Mouse (Mus musculus): ENCODE results near the gene Me3. TPM values are rescaled to one million over a fixed set of nuclear protein-coding genes. Genes with fewer than 3 reads are reported as not detected.

Gene Me3
- polyA plus RNA-seq, 1 experiment from 2014 or later: 0.18 TPM

- Histone ChIP-seq H3K36me3 (ENCODE audit: control insufficient read depth, insufficient read depth) (no peaks in the 10 kb centered on the region), H3K4me2 (ENCODE audit: low read depth, low read length) (no peak overlapping the region), H3K27ac (ENCODE audit: low read length) (no peak overlapping the region), H3K9ac (ENCODE audit: low read depth, low read length) (no peak overlapping the region), H3K27me3 (ENCODE audit: control insufficient read depth, insufficient read depth, low read depth, low read length) (no peaks in the 10 kb centered on the region), H3K9me3 (replicated peaks; ENCODE audit: control insufficient read depth, low read length) (no peaks in the 10 kb centered on the region), H3K4me3 (ENCODE audit: low read depth, low read length) (no peak overlapping the region), H3K4me1 (ENCODE audit: control insufficient read depth, low read depth, low read length) (no peaks in the 10 kb centered on the region)
- ATAC-seq (ENCODE audit: low read depth): no peak
Measured at GRCm38 (mm10) chr7:89647864-89648263, 15.7 kb downstream of the Me3 start.

- 71% methylated on average over 9 of the region's 9 CpGs for WGBS (ENCODE audit: insufficient replicate concordance)
Measured at GRCm38 (mm10) chr7:89657183-89657582, 25.0 kb downstream of the Me3 start.

GRCm38 (mm10) chr7:89657692-89658212 is 25.6 kb downstream of the Me3 start:
- H3K9me3 ChIP-seq (replicated peaks; ENCODE audit: control insufficient read depth, low read length): no peaks in the 10 kb centered on the region
- WGBS (ENCODE audit: insufficient replicate concordance): 53% methylated on average over 7 of the region's 7 CpGs
- no peaks in the 10 kb centered on the region for H3K4me1 ChIP-seq (ENCODE audit: control insufficient read depth, low read depth, low read length)
- no peak for ATAC-seq (ENCODE audit: low read depth)
- no peaks in the 10 kb centered on the region for H3K27me3 ChIP-seq (ENCODE audit: control insufficient read depth, insufficient read depth, low read depth, low read length)
- H3K4me3 ChIP-seq (ENCODE audit: low read depth, low read length): no peak overlapping the region
- no peak overlapping the region for H3K27ac ChIP-seq (ENCODE audit: low read length)
- no peaks in the 10 kb centered on the region for H3K36me3 ChIP-seq (ENCODE audit: control insufficient read depth, insufficient read depth)
- no peak overlapping the region for H3K4me2 ChIP-seq (ENCODE audit: low read depth, low read length)
- no peak overlapping the region for H3K9ac ChIP-seq (ENCODE audit: low read depth, low read length)

More at GRCm38 (mm10) chr7:89657183-89657582, 25.0 kb downstream of the Me3 start:
- H3K27me3 ChIP-seq (ENCODE audit: control insufficient read depth, insufficient read depth, low read depth, low read length): no peaks in the 10 kb centered on the region
- ATAC-seq (ENCODE audit: low read depth): no peak
- no peak overlapping the region for H3K27ac ChIP-seq (ENCODE audit: low read length)
- no peaks in the 10 kb centered on the region for H3K4me1 ChIP-seq (ENCODE audit: control insufficient read depth, low read depth, low read length)
- H3K4me3 ChIP-seq (ENCODE audit: low read depth, low read length): no peak overlapping the region
- no peak overlapping the region for H3K4me2 ChIP-seq (ENCODE audit: low read depth, low read length)
- no peak overlapping the region for H3K9ac ChIP-seq (ENCODE audit: low read depth, low read length)
- no peaks in the 10 kb centered on the region for H3K36me3 ChIP-seq (ENCODE audit: control insufficient read depth, insufficient read depth)
- no peaks in the 10 kb centered on the region for H3K9me3 ChIP-seq (replicated peaks; ENCODE audit: control insufficient read depth, low read length)

GRCm38 (mm10) chr7:89664197-89664596 is 32.0 kb downstream of the Me3 start:
- WGBS (ENCODE audit: insufficient replicate concordance): 31% methylated on average over 5 of the region's 5 CpGs
- Histone ChIP-seq H3K4me1 (ENCODE audit: control insufficient read depth, low read depth, low read length) (no peaks in the 10 kb centered on the region), H3K27ac (ENCODE audit: low read length) (no peak overlapping the region), H3K9me3 (replicated peaks; ENCODE audit: control insufficient read depth, low read length) (no peaks in the 10 kb centered on the region), H3K36me3 (ENCODE audit: control insufficient read depth, insufficient read depth) (no peaks in the 10 kb centered on the region), H3K9ac (ENCODE audit: low read depth, low read length) (no peak overlapping the region), H3K4me2 (ENCODE audit: low read depth, low read length) (no peak overlapping the region), H3K4me3 (ENCODE audit: low read depth, low read length) (no peak overlapping the region), H3K27me3 (ENCODE audit: control insufficient read depth, insufficient read depth, low read depth, low read length) (no peaks in the 10 kb centered on the region)
- no peak for ATAC-seq (ENCODE audit: low read depth)

GRCm38 (mm10) chr7:89666361-89666760 is 34.2 kb downstream of the Me3 start:
- H3K36me3 ChIP-seq (ENCODE audit: control insufficient read depth, insufficient read depth): no peaks in the 10 kb centered on the region
- H3K27me3 ChIP-seq (ENCODE audit: control insufficient read depth, insufficient read depth, low read depth, low read length): no peaks in the 10 kb centered on the region
- no peak overlapping the region for H3K4me3 ChIP-seq (ENCODE audit: low read depth, low read length)
- H3K4me1 ChIP-seq (ENCODE audit: control insufficient read depth, low read depth, low read length): no peaks in the 10 kb centered on the region
- 58% methylated on average over 3 of the region's 3 CpGs for WGBS (ENCODE audit: insufficient replicate concordance)
- H3K4me2 ChIP-seq (ENCODE audit: low read depth, low read length): no peak overlapping the region
- H3K27ac ChIP-seq (ENCODE audit: low read length): no peak overlapping the region
- no peaks in the 10 kb centered on the region for H3K9me3 ChIP-seq (replicated peaks; ENCODE audit: control insufficient read depth, low read length)
- no peak for ATAC-seq (ENCODE audit: low read depth)
- H3K9ac ChIP-seq (ENCODE audit: low read depth, low read length): no peak overlapping the region

- WGBS (ENCODE audit: insufficient replicate concordance): 57% methylated on average over 4 of the region's 4 CpGs
- H3K9me3 ChIP-seq (replicated peaks; ENCODE audit: control insufficient read depth, low read length): no peaks in the 10 kb centered on the region
- H3K4me3 ChIP-seq (ENCODE audit: low read depth, low read length): no peak overlapping the region
- H3K36me3 ChIP-seq (ENCODE audit: control insufficient read depth, insufficient read depth): no peaks in the 10 kb centered on the region
- H3K4me2 ChIP-seq (ENCODE audit: low read depth, low read length): no peak overlapping the region
- H3K27ac ChIP-seq (ENCODE audit: low read length): no peak overlapping the region
- no peaks in the 10 kb centered on the region for H3K4me1 ChIP-seq (ENCODE audit: control insufficient read depth, low read depth, low read length)
- no peaks in the 10 kb centered on the region for H3K27me3 ChIP-seq (ENCODE audit: control insufficient read depth, insufficient read depth, low read depth, low read length)
- no peak for ATAC-seq (ENCODE audit: low read depth)
- no peak overlapping the region for H3K9ac ChIP-seq (ENCODE audit: low read depth, low read length)
Measured at GRCm38 (mm10) chr7:89667570-89667969, 35.4 kb downstream of the Me3 start.

- Histone ChIP-seq H3K4me2 (ENCODE audit: low read depth, low read length) (no peak overlapping the region), H3K9me3 (replicated peaks; ENCODE audit: control insufficient read depth, low read length) (no peaks in the 10 kb centered on the region), H3K9ac (ENCODE audit: low read depth, low read length) (no peak overlapping the region), H3K27me3 (ENCODE audit: control insufficient read depth, insufficient read depth, low read depth, low read length) (no peaks in the 10 kb centered on the region), H3K4me3 (ENCODE audit: low read depth, low read length) (no peak overlapping the region), H3K4me1 (ENCODE audit: control insufficient read depth, low read depth, low read length) (no peaks in the 10 kb centered on the region), H3K27ac (ENCODE audit: low read length) (no peak overlapping the region), H3K36me3 (ENCODE audit: control insufficient read depth, insufficient read depth) (no peaks in the 10 kb centered on the region)
- WGBS (ENCODE audit: insufficient replicate concordance): 59% methylated on average over 6 of the region's 6 CpGs
- no peak for ATAC-seq (ENCODE audit: low read depth)
Measured at GRCm38 (mm10) chr7:89669461-89669860, 37.3 kb downstream of the Me3 start.

GRCm38 (mm10) chr7:89671104-89671831 is 39.1 kb downstream of the Me3 start:
- WGBS (ENCODE audit: insufficient replicate concordance): 63% methylated on average over 6 of the region's 6 CpGs
- no peak for ATAC-seq (ENCODE audit: low read depth)
- no peaks in the 10 kb centered on the region for H3K27me3 ChIP-seq (ENCODE audit: control insufficient read depth, insufficient read depth, low read depth, low read length)

GRCm38 (mm10) chr7:89676176-89676575 is 44.0 kb downstream of the Me3 start:
- H3K36me3 ChIP-seq (ENCODE audit: control insufficient read depth, insufficient read depth): no peaks in the 10 kb centered on the region
- no peaks in the 10 kb centered on the region for H3K9me3 ChIP-seq (replicated peaks; ENCODE audit: control insufficient read depth, low read length)
- H3K4me1 ChIP-seq (ENCODE audit: control insufficient read depth, low read depth, low read length): no peaks in the 10 kb centered on the region
- no peak for ATAC-seq (ENCODE audit: low read depth)
- no peak overlapping the region for H3K27ac ChIP-seq (ENCODE audit: low read length)
- H3K9ac ChIP-seq (ENCODE audit: low read depth, low read length): no peak overlapping the region
- H3K4me3 ChIP-seq (ENCODE audit: low read depth, low read length): no peak overlapping the region
- H3K27me3 ChIP-seq (ENCODE audit: control insufficient read depth, insufficient read depth, low read depth, low read length): no peaks in the 10 kb centered on the region
- no peak overlapping the region for H3K4me2 ChIP-seq (ENCODE audit: low read depth, low read length)

More at GRCm38 (mm10) chr7:89671104-89671831, 39.1 kb downstream of the Me3 start:
- no peak overlapping the region for H3K4me2 ChIP-seq (ENCODE audit: low read depth, low read length)
- H3K9ac ChIP-seq (ENCODE audit: low read depth, low read length): no peak overlapping the region
- H3K27ac ChIP-seq (ENCODE audit: low read length): no peak overlapping the region
- H3K4me1 ChIP-seq (ENCODE audit: control insufficient read depth, low read depth, low read length): no peaks in the 10 kb centered on the region
- H3K4me3 ChIP-seq (ENCODE audit: low read depth, low read length): no peak overlapping the region
- no peaks in the 10 kb centered on the region for H3K36me3 ChIP-seq (ENCODE audit: control insufficient read depth, insufficient read depth)
- H3K9me3 ChIP-seq (replicated peaks; ENCODE audit: control insufficient read depth, low read length): no peaks in the 10 kb centered on the region

Measured in liver, embryonic 16.5 days (tissue).